Mouse (Mus musculus) forebrain, embryonic 10.5 days (tissue): ENCODE results near the gene Naip1. TPM values are rescaled to one million over a fixed set of nuclear protein-coding genes. Genes with fewer than 3 reads are reported as not detected.
A peak's percentile ranks its signal among the peaks of the same experiment; 100 is the strongest.
"Not testable (repeated sequence)": the region's sequence is repeated elsewhere in the genome, so short reads cannot be mapped to it uniquely, and the experiment has no call there.

Experiments used
- DNase-seq: peaks from one replicate; pipeline ENCODE4 v3.0.0-alpha.2; 2017; ENCODE audit warnings: low spot score; ENCODE audit errors: extremely low spot score
- H3K27ac ChIP-seq: fragments of 300-500 bp; sonication (generic); 2 replicates; pipeline ENCODE4 v1.5.1; 2016; ENCODE audit warnings: mild to moderate bottlenecking
- H3K27me3 ChIP-seq: fragments of 300-500 bp; sonication (generic); 2 replicates; pipeline ENCODE4 v1.6.1; 2016; ENCODE audit warnings: mild to moderate bottlenecking; ENCODE audit not compliant: poor library complexity, severe bottlenecking
- H3K36me3 ChIP-seq: fragments of 300-500 bp; sonication (generic); replicated peaks from 2 replicates; pipeline ENCODE4 v1.6.1; 2016; ENCODE audit warnings: mild to moderate bottlenecking, moderate library complexity
- H3K4me1 ChIP-seq: fragments of 300-500 bp; sonication (generic); 2 replicates; pipeline ENCODE4 v1.6.1; 2016
- H3K4me3 ChIP-seq: fragments of 300-500 bp; sonication (generic); 2 replicates; pipeline ENCODE4 v1.5.1; 2016; ENCODE audit warnings: mild to moderate bottlenecking, moderate library complexity
- H3K9me3 ChIP-seq: fragments of 300-500 bp; sonication (generic); 2 replicates; pipeline ENCODE4 v1.6.1; 2016; ENCODE audit warnings: mild to moderate bottlenecking, moderate library complexity
- WGBS: fragments of 180-500 bp; shearing (Covaris S2); methylation state at CpG from one replicate; pipeline ENCODE4 v1.1.7; 2016; 5-methylcytosine and 5-hydroxymethylcytosine counted together
- polyA plus RNA-seq: library from polyadenylated mRNA; unstranded; fragments of >200 nt; fragmentation: Nextera tagmentation; extraction: Ambion mirVana; gene quantifications from 2 replicates; pipeline ENCODE4 v1.2.1, GENCODE M21; 2016

The Naip1 gene
- polyA plus RNA-seq, result not detected in 2 replicates

DNA sequence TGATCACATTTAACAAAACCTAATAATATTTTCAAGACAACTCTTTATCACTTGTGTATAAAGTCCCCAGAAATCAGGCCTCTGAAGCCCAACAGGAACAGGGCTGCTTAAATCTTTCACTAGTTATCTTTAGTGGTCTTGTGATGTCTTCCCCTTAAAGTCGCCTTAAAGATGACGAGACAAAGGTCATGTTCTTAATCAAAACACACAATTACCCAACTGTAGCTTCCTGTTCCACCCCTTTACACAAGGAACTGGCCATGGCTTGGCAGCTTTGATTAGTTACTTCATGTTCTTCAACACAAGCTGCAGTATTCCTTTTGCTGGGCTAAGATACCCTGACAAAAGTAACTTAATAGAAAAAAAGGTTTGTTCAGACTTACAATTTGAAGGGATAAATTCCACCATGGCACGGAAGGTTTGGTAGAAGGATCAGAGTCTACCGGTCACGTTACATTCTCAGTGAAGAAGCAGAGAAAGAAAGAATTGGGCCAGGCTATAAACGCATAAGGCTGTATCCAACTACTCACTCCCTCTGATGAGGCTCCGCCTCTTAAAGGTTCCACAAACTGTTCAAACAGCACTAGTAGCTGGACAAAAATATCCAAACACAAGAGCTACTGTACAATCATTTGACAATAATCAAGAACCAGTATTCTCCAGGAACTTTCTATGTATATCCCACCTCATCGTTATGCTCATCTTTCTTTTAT is at the start of gene Naip1:
Gene Naip1, minus strand, starts transcription at position 455 of the 713 bp plus-strand sequence.
- not testable (repeated sequence) for H3K4me3 ChIP-seq, H3K4me1 ChIP-seq, DNase-seq, H3K36me3 ChIP-seq, H3K9me3 ChIP-seq, H3K27me3 ChIP-seq, H3K27ac ChIP-seq
- 84% methylated on average over 8 of the region's 8 CpGs for WGBS

DNA sequence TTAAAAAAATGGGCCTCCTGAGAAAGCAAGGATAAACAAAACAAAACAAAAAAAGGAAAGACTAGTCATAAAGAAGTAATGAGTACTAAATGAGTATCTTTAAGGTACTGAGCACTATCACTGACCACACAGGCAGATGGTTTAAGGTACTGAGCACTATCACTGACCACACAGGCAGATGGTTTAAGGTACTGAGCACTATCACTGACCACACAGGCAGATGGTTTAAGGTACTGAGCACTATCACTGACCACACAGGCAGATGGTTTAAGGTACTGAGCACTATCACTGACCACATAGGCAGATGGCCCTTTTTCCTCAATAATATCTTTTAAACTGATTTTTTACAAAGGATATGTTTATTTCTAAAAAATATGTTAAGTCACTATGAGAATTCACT is 47.0 kb upstream of the Naip1 start:
- H3K27me3 ChIP-seq, H3K9me3 ChIP-seq, H3K4me1 ChIP-seq, H3K27ac ChIP-seq, DNase-seq, H3K36me3 ChIP-seq, H3K4me3 ChIP-seq: not testable (repeated sequence)

DNA sequence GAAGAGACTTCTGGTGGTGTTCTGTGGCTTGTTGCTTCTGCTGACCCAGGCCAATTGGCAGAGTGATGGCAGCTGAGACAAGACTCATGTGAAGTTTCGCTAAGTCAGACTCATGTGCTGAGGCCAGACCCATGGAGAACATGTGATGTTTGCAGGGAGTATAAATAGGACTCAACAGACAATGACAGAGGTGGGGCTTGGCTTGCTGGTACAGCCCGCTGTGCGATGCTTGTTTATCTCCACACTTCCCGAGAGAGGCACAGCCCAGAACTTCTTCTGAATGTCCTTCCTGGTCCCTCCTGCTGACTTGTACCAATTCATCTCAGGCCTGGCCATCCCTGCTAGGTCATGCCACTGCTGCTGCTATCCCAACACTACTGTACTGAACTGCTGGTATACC is 42.7 kb upstream of the Naip1 start:
- H3K9me3 ChIP-seq, result no peaks in the 10 kb centered on the region
- WGBS, result 90% methylated on average over 4 of the region's 4 CpGs

DNA sequence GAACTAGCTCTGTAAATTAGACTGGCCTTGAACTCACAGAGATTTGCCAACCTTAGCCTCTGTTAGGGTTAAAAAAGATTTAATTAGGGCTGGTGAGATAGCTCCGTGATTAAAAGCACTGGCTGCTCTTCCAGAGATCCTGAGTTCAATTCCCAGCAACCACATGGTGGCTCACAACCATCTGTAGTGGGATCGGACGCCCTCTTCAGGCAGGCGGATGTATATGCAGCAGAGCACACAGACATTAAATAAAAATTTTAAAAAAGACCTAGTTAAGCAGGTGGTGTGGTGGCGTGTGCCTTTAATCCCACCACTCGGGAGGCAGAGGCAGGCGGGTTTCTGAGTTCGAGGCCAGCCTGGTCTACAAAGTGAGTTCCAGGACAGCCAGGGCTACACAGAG is 41.7 kb upstream of the Naip1 start:
- DNase-seq, H3K36me3 ChIP-seq, H3K9me3 ChIP-seq, H3K27me3 ChIP-seq, H3K27ac ChIP-seq, H3K4me3 ChIP-seq: not testable (repeated sequence)
- WGBS, result 58% methylated on average over 8 of the region's 8 CpGs
- H3K4me1 ChIP-seq, result peaks cover 13% of the 10 kb centered on the region

More for the DNA sequence above, 42.7 kb upstream of the Naip1 start:
- Histone ChIP-seq H3K4me1 (peaks cover 13% of the 10 kb centered on the region), H3K27ac (no peak overlapping the region), H3K36me3 (no peaks in the 10 kb centered on the region), H3K4me3 (no peak overlapping the region), H3K27me3 (no peaks in the 10 kb centered on the region)
- DNase-seq, result no peak

DNA sequence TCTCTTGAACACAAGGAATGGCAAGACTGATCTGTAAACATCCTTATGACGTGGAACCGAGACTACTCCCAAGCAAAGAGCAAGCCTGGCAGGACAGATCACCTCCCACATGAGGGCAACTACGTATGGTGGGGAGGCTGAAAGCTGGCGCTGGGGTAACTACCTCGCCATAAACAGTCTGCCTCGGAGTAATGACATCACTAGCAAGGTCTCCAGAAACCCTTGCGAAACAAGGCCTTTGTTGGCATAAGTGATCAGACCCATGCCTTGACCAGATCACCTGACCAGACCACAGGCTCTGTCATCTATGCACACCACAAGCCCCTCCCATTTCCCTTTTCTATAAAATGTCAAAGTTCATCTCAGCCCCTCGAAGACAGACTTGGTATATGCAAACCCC is 40.6 kb upstream of the Naip1 start:
- Histone ChIP-seq H3K4me3 (no peak overlapping the region), H3K9me3 (no peaks in the 10 kb centered on the region), H3K27ac (no peak overlapping the region), H3K36me3 (peaks cover 15% of the 10 kb centered on the region), H3K4me1 (peaks cover 13% of the 10 kb centered on the region), H3K27me3 (no peaks in the 10 kb centered on the region)
- no peak for DNase-seq
- WGBS, result 85% methylated on average over 8 of the region's 8 CpGs

DNA sequence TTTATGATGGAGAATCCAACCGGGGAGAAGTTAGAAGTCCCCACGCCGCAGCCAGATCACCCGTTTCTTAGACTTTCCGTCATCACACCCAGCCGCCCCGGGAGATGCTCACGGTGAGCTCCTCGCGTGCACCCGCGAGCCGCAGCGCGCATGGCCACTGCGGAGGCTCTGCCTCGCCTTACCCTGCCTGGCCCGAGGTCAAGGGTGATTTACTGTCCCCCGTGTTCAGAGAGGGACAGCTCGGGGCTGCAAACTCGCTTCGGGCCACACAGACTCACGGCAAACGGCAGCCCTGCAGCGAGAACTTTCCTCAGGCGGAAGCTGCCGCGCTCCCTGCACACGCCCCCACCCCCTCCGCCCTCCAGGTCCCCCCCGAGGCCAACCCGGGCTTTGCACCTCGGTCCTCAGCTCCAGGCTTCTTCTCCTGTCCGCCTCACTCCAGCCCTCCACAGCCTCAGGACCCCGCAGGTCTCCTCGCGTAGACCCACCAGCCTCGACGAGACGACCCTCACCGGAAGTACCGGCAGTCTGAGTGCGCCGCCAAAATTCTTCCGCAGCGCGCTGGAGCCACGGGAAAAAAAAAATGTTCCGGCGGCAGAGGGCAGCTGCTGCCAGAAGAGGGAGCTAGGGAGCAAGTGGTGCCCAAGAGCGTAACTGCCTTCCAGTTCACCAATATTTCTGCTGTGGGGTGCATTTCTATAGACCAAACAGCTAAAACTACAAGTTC is 39.6 kb upstream of the Naip1 start, which contains the start of gene Gtf2h2:
Gene Gtf2h2, minus strand, starts transcription at position 519 of the 727 bp plus-strand sequence.
- Histone ChIP-seq H3K36me3 (peaks cover 26% of the 10 kb centered on the region), H3K27me3 (no peaks in the 10 kb centered on the region), H3K4me1 (peaks cover 13% of the 10 kb centered on the region), H3K9me3 (no peaks in the 10 kb centered on the region), H3K27ac (peak within 1 kb of the TSS; percentile 92), H3K4me3 (peak within 1 kb of the TSS; percentile 87)
- under 1% methylated on average over 51 of the region's 51 CpGs for WGBS
- peak; percentile 87 for DNase-seq

DNA sequence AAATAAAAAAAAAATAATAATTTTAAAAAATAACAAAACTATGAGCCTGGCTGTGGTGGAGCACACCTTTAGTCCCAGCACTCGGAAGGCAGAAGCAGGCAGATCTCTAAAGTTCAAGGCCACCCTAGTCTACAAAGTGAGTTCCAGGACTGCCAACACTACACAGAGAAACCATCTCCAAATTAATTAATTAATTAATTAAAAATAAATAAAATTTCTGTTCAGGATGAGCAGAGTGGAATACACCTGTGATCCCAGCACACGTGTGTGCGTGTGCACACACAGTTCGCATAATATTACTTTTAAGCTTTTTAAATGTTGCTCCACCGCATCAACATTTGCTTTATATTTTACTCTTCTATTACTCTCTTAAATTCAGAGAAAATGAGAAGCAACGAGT is 39.0 kb upstream of the Naip1 start:
- Histone ChIP-seq H3K27ac (peak overlapping the region; percentile 92), H3K27me3 (no peaks in the 10 kb centered on the region), H3K9me3 (no peaks in the 10 kb centered on the region), H3K4me3 (peak overlapping the region; percentile 87), H3K36me3 (peaks cover 32% of the 10 kb centered on the region), H3K4me1 (peaks cover 13% of the 10 kb centered on the region)
- DNase-seq, result no peak
- 19% methylated on average over 6 of the region's 6 CpGs for WGBS

DNA sequence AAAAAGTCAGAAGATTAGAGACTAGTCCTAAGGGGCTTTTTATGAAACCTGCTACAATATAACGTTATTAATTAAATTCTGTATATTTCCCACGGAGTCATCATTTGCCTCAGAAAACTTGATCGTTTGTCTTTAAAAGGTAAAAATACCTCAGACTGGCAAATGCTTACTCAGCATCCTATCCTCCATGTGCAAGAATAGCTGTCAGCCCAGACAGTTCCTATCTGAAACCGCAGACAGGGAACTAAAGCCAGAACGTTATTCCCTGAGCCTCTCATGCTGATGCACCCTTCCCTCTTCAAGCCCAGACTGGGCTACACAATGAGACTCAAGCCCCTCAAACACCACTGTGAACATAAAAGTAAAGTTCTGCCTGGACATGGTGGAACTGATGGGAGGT is 37.8 kb upstream of the Naip1 start:
- peaks cover 13% of the 10 kb centered on the region for H3K4me1 ChIP-seq
- no peak overlapping the region for H3K27ac ChIP-seq
- DNase-seq, result no peak
- 94% methylated on average over 5 of the region's 5 CpGs for WGBS
- peaks cover 43% of the 10 kb centered on the region for H3K36me3 ChIP-seq
- no peaks in the 10 kb centered on the region for H3K9me3 ChIP-seq
- no peaks in the 10 kb centered on the region for H3K27me3 ChIP-seq
- H3K4me3 ChIP-seq, result no peak overlapping the region

DNA sequence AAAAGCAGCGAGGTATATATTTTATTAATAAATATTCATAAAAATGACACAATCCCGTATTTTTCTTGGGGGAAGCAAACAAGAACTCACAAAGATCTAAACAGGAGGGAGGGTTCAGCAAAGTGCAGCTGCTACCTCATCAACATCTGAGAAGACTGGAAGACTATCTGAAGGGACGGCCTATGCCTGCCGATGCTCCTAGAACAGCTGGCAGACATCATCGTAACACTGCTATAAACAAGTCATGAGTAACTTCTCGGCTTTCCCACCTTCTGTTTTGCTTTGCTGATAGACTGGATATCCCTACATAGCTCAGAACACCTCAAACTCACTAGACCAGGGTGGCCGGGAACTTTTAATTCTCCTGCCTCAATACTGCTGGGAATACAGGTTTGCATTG is 30.9 kb upstream of the Naip1 start:
- no peaks in the 10 kb centered on the region for H3K4me1 ChIP-seq
- H3K36me3 ChIP-seq, result peaks cover 97% of the 10 kb centered on the region
- no peaks in the 10 kb centered on the region for H3K27me3 ChIP-seq
- H3K27ac ChIP-seq, result no peak overlapping the region
- no peak overlapping the region for H3K4me3 ChIP-seq
- DNase-seq, result no peak
- no peaks in the 10 kb centered on the region for H3K9me3 ChIP-seq
- WGBS, result 92% methylated on average over 7 of the region's 7 CpGs

DNA sequence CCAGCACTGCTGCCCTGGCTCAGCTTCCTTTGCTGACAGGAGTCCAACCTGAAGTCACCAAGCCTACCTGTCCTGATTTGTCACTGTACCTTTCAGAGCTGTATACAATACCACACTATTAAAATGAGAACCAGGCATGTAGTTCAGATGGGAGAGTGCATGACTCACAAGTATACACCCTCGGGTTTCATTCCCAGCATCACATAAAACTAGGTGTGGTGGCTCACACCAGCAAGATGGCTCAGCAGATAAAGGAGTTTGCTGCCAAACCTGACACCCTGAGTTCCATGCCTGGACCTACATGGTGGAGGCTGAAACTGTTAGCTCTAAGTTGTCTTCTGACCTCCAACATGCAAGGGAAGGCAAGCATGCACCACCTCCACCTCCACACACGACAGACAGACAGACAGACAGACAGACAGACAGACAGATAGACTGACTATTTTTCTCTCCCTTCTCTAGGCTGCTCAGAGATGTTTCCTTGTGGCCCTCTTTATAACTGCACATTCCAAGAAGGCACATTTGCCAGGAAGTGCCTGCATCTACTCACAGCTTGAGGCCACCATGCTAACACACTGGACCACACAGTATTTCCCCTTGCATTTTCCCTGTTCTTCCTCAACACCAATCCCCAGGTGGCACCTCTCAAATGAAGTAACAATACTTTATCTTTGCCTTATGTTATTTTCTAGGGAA is 11.0 kb upstream of the Naip1 start:
- DNase-seq, result no peak
- Histone ChIP-seq H3K27me3 (no peaks in the 10 kb centered on the region), H3K9me3 (peaks cover 14% of the 10 kb centered on the region; the same call in 1 of the 2 replicates), H3K36me3 (peaks cover 68% of the 10 kb centered on the region), H3K27ac (no peak overlapping the region), H3K4me1 (no peaks in the 10 kb centered on the region), H3K4me3 (no peak overlapping the region)
- 88% methylated on average over 2 of the region's 2 CpGs for WGBS

DNA sequence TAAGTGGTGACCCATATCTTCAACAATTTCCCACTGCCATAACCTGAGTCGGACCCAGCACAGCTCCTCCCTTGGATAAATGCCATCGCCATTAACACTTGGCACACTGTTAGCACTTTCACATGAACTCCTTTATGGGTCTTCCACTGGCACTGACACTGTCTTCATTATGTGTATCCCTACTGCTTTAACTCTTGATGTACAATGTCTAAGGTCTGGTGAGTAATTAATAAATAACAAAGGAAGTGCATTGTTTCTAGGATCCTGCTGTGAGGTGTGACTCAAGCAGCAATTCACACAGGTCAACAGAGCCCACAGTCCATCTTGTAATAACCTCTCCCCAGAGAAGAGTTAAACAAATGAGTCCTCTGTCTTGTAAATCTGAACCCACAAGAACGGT is 8.7 kb upstream of the Naip1 start:
- Histone ChIP-seq H3K27ac (no peak overlapping the region), H3K9me3 (no peaks in the 10 kb centered on the region; the same call in 1 of the 2 replicates), H3K4me3 (no peak overlapping the region), H3K36me3 (peaks cover 44% of the 10 kb centered on the region), H3K27me3 (no peaks in the 10 kb centered on the region), H3K4me1 (no peaks in the 10 kb centered on the region)
- no peak for DNase-seq
- WGBS, result 89% methylated on average over 3 of the region's 3 CpGs

DNA sequence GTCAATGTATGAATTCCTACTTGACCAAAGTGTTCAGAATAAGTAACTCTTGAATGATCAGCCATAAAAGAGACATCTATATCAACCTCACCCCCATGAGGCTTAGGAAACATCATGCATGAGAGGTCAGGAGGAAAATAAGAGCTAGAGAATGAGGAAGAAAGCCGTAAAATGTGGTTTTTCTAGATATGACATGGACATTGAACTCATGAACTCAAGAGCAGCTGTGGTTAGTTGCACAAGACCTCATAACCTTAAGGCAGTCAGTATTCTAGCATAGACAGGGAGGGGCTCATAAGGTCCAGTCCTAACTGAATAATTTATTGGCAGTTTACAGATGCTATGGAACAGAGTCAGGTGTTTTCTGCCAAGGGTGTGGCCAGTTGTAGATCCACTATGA is 3.2 kb downstream of the Naip1 start:
- Histone ChIP-seq H3K27me3 (no peaks in the 10 kb centered on the region), H3K4me3 (no peak overlapping the region), H3K27ac (no peak overlapping the region), H3K4me1 (no peaks in the 10 kb centered on the region), H3K36me3 (no peaks in the 10 kb centered on the region), H3K9me3 (no peaks in the 10 kb centered on the region)
- DNase-seq, result no peak
- WGBS, result 86% methylated on average over 1 of the region's 1 CpGs

DNA sequence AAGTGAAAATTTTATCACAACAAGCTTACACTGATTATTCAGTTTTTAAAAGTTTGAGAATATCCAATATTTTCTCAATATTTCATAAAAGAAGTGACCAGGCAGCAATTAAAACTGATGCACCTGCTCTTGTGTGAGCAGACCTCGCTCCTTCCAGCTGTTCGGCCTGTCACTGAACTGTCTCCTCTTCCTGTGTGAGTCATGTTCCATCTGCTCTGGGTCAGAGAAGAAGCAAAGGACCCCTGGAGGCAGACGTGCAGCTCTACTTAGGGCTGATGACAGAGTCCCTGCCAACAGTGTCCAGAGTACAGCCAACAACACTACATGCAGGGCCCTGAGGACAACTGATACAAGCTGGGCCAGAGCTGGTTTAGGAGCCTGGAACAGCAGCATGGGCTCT is 12.6 kb downstream of the Naip1 start:
- H3K4me1 ChIP-seq, result no peaks in the 10 kb centered on the region
- WGBS, result 76% methylated on average over 3 of the region's 3 CpGs
- no peaks in the 10 kb centered on the region for H3K36me3 ChIP-seq
- H3K9me3 ChIP-seq, result no peaks in the 10 kb centered on the region
- no peaks in the 10 kb centered on the region for H3K27me3 ChIP-seq
- no peak overlapping the region for H3K27ac ChIP-seq
- DNase-seq, result no peak
- H3K4me3 ChIP-seq, result no peak overlapping the region
